Mouse (Mus musculus): Measurements from ENCODE around the gene Unc5a. TPM values are rescaled to one million over a fixed set of nuclear protein-coding genes. Genes with fewer than 3 reads are reported as not detected.

Unc5a gene
- polyA plus RNA-seq, 2 experiments = 2.2 to 3.3 TPM

- WGBS = 61% methylated on average over 3 of the region's 3 CpGs
- Histone ChIP-seq H3K36me3 (ENCODE audit: control insufficient read depth, insufficient read depth, low read length) (no peaks in the 10 kb centered on the region), H3K4me1 (ENCODE audit: control insufficient read depth, insufficient read depth, low read length) (0 out of 2 replicates have a peak, but pooled peaks cover 4% of the 10 kb centered on the region), H3K27me3 (ENCODE audit: control insufficient read depth, insufficient read depth, low read length) (0 out of 2 replicates have a peak, but pooled peaks cover 13% of the 10 kb centered on the region), H3K4me2 (replicated peaks; ENCODE audit: low read depth, low read length, severe bottlenecking) (no peak overlapping the region), H3K27ac (replicated peaks; ENCODE audit: low read depth, low read length) (no peak overlapping the region), H3K9ac (ENCODE audit: low read depth, low read length, severe bottlenecking) (no peak overlapping the region), H3K9me3 (ENCODE audit: control insufficient read depth, low read length) (no peaks in the 10 kb centered on the region), H3K4me3 (replicated peaks; ENCODE audit: low read length) (no peak overlapping the region)
- DNase-seq (ENCODE audit: low spot score) (no peak), ATAC-seq (ENCODE audit: low FRiP score, low read depth) (no peak)
- no peak for TF ChIP-seq POLR2A (IDR thresholded peaks at IDR 0.05; ENCODE audit: borderline replicate concordance, extremely low read depth, insufficient read depth, insufficient read length)
These were observed 11.3 kb downstream of the Unc5a start for GRCm38 (mm10) chr13:54960491-54960890.

GRCm38 (mm10) chr13:54965256-54965655 lies 16.0 kb downstream of the Unc5a start:
- H3K9ac ChIP-seq (ENCODE audit: low read depth, low read length, severe bottlenecking) = no peak overlapping the region
- TF ChIP-seq POLR2A (IDR thresholded peaks at IDR 0.05; ENCODE audit: borderline replicate concordance, extremely low read depth, insufficient read depth, insufficient read length) = no peak
- H3K27ac ChIP-seq (replicated peaks; ENCODE audit: low read depth, low read length) = no peak overlapping the region
- H3K4me1 ChIP-seq (ENCODE audit: control insufficient read depth, insufficient read depth, low read length) = no peaks in the 10 kb centered on the region
- H3K9me3 ChIP-seq (ENCODE audit: control insufficient read depth, low read length) = no peaks in the 10 kb centered on the region
- H3K4me2 ChIP-seq (replicated peaks; ENCODE audit: low read depth, low read length, severe bottlenecking) = no peak overlapping the region
- ATAC-seq (ENCODE audit: low FRiP score, low read depth) (no peak), DNase-seq (ENCODE audit: low spot score) (no peak)
- no peaks in the 10 kb centered on the region for H3K36me3 ChIP-seq (ENCODE audit: control insufficient read depth, insufficient read depth, low read length)
- no peaks in the 10 kb centered on the region for H3K27me3 ChIP-seq (ENCODE audit: control insufficient read depth, insufficient read depth, low read length)
- 90% methylated on average over 6 of the region's 6 CpGs for WGBS
- no peak overlapping the region for H3K4me3 ChIP-seq (replicated peaks; ENCODE audit: low read length)

GRCm38 (mm10) chr13:54967501-54967900 lies 18.3 kb downstream of the Unc5a start:
- no peaks in the 10 kb centered on the region for H3K36me3 ChIP-seq (ENCODE audit: control insufficient read depth, insufficient read depth, low read length)
- H3K9ac ChIP-seq (ENCODE audit: low read depth, low read length, severe bottlenecking) = no peak overlapping the region
- no peak overlapping the region for H3K27ac ChIP-seq (replicated peaks; ENCODE audit: low read depth, low read length)
- H3K27me3 ChIP-seq (ENCODE audit: control insufficient read depth, insufficient read depth, low read length) = no peaks in the 10 kb centered on the region
- ATAC-seq (ENCODE audit: low FRiP score, low read depth) = no peak
- no peak overlapping the region for H3K4me2 ChIP-seq (replicated peaks; ENCODE audit: low read depth, low read length, severe bottlenecking)
- TF ChIP-seq POLR2A (IDR thresholded peaks at IDR 0.05; ENCODE audit: borderline replicate concordance, extremely low read depth, insufficient read depth, insufficient read length) = no peak
- DNase-seq (ENCODE audit: low spot score) = no peak
- 65% methylated on average over 11 of the region's 11 CpGs for WGBS
- no peaks in the 10 kb centered on the region for H3K9me3 ChIP-seq (ENCODE audit: control insufficient read depth, low read length)
- H3K4me3 ChIP-seq (replicated peaks; ENCODE audit: low read length) = no peak overlapping the region
- H3K4me1 ChIP-seq (ENCODE audit: control insufficient read depth, insufficient read depth, low read length) = no peaks in the 10 kb centered on the region

GRCm38 (mm10) chr13:54968636-54969035 lies 19.4 kb downstream of the Unc5a start:
- no peak for ATAC-seq (ENCODE audit: low FRiP score, low read depth)
- no peaks in the 10 kb centered on the region for H3K4me1 ChIP-seq (ENCODE audit: control insufficient read depth, insufficient read depth, low read length)
- no peaks in the 10 kb centered on the region for H3K27me3 ChIP-seq (ENCODE audit: control insufficient read depth, insufficient read depth, low read length)
- no peak overlapping the region for H3K4me2 ChIP-seq (replicated peaks; ENCODE audit: low read depth, low read length, severe bottlenecking)
- H3K36me3 ChIP-seq (ENCODE audit: control insufficient read depth, insufficient read depth, low read length) = no peaks in the 10 kb centered on the region
- TF ChIP-seq POLR2A (IDR thresholded peaks at IDR 0.05; ENCODE audit: borderline replicate concordance, extremely low read depth, insufficient read depth, insufficient read length) = no peak
- no peak for DNase-seq (ENCODE audit: low spot score)
- no peak overlapping the region for H3K27ac ChIP-seq (replicated peaks; ENCODE audit: low read depth, low read length)
- no peak overlapping the region for H3K4me3 ChIP-seq (replicated peaks; ENCODE audit: low read length)
- H3K9me3 ChIP-seq (ENCODE audit: control insufficient read depth, low read length) = no peaks in the 10 kb centered on the region
- no peak overlapping the region for H3K9ac ChIP-seq (ENCODE audit: low read depth, low read length, severe bottlenecking)
- 60% methylated on average over 5 of the region's 5 CpGs for WGBS

- Histone ChIP-seq H3K36me3 (ENCODE audit: control insufficient read depth, insufficient read depth, low read length) (no peaks in the 10 kb centered on the region), H3K27me3 (ENCODE audit: control insufficient read depth, insufficient read depth, low read length) (no peaks in the 10 kb centered on the region), H3K4me1 (ENCODE audit: control insufficient read depth, insufficient read depth, low read length) (no peaks in the 10 kb centered on the region), H3K4me2 (replicated peaks; ENCODE audit: low read depth, low read length, severe bottlenecking) (no peak overlapping the region), H3K9ac (ENCODE audit: low read depth, low read length, severe bottlenecking) (no peak overlapping the region), H3K9me3 (ENCODE audit: control insufficient read depth, low read length) (no peaks in the 10 kb centered on the region), H3K27ac (replicated peaks; ENCODE audit: low read depth, low read length) (no peak overlapping the region), H3K4me3 (replicated peaks; ENCODE audit: low read length) (no peak overlapping the region)
- TF ChIP-seq POLR2A (IDR thresholded peaks at IDR 0.05; ENCODE audit: borderline replicate concordance, extremely low read depth, insufficient read depth, insufficient read length) = no peak
- WGBS = 43% methylated on average over 9 of the region's 9 CpGs
- DNase-seq (ENCODE audit: low spot score) = no peak
- no peak for ATAC-seq (ENCODE audit: low FRiP score, low read depth)
These were observed 20.3 kb downstream of the Unc5a start for GRCm38 (mm10) chr13:54969513-54969912.

All from limb, embryonic 14.5 days (tissue).